Mouse (Mus musculus) WW6 (cell line): ENCODE data around the gene Ly6g6d.

ENCODE experiments used
- DNase-seq: peaks from one replicate; pipeline ENCODE4 v3.0.0-alpha.2; 2013; ENCODE audit warnings: low read depth, low spot score

The Ly6g6d gene

GRCm38 (mm10) chr17:35097164-35097655 lies 19.3 kb upstream of the Ly6g6d start:
- no peak for DNase-seq

DNA sequence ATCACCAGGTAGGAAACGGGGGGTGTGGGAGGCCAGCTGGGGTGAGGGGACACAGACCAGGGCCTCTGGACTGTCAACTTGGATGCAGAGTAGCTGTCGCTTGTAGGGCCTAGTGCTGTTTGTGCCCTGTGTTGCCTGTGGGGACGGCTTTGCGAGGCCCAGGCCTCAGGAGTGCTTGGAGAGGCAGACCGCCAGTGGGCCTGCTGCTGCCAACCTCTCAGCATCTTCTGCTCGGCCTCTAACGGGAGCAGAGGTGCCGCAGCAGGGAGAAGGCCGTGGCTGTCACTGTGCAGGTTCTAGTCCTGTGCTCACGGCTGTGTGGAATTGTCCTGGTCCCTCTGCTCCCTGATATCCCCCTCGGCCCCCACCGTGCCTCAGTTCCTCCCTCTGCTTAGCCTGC lies 18.7 kb upstream of the Ly6g6d start:
- no peak for DNase-seq

DNA sequence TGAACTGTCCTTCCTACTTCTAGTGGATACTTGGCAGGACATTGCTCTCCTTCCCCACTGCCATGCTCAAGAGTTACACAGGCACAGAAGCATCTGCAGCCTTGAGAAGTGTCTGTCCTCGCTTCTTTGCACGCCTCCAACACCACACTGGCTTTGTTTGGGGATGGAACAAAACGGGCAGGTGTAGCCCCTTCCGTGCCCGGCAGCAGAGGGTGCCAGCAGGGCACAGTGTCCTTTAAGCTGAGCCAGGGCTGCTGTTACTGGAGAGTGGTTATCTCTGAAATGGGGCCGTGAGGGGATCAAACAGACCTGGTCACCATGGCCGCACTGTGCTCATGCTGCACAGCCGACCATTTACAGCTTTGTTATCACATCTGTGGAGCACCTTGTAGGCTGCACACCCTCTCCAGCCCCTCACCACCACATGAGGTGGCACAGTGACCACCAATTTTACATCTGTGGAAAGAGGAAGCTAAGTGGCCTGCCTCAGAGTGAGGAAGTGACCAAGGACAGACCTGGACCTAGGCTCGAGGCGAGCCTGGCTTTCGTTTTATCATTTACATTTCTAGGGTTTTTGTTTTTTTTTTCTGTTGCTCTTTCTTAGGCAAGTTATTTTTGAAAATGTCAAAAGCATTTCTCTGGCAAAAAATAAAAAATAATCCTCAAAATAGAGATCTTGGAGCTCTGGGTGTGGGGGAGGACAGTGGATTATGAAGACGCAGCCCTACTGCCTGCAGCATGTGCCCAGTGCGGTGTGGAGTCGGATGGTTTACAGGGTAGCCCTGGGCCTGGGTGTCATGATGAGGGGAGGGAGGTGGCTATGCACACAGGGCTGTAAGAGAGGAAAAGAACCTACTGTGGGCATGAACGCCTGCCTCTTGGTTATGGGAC lies 16.9 kb upstream of the Ly6g6d start:
- no peak for DNase-seq

GRCm38 (mm10) chr17:35092403-35093198 lies 14.7 kb upstream of the Ly6g6d start:
- DNase-seq = no peak

- no peak for DNase-seq
Measured at GRCm38 (mm10) chr17:35090166-35090932, 12.5 kb upstream of the Ly6g6d start.

GRCm38 (mm10) chr17:35088825-35089644 lies 11.2 kb upstream of the Ly6g6d start, which contains the start of gene Abhd16a:
Gene Abhd16a (plus strand): TSS chr17:35089263.
- peak; percentile 84 for DNase-seq

DNA sequence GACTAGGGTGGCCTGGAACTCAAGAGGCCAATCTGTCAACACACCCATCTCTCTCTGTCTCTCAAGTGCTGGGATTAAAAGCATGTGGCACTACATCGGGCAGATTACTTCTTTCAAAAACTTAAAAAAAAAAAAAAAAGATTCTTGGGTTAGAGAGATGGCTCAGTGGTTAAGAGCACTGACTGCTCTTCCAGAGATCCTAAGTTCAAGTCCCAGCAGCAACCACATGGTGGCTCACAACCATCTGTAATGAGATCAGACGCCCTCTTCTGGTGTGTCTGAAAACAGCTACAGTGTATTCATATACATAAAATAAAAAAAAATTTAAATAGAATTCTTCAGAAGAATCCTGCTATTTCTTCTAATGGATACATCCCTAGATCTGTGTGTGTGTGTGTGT lies 10.3 kb upstream of the Ly6g6d start:
- no peak for DNase-seq

DNA sequence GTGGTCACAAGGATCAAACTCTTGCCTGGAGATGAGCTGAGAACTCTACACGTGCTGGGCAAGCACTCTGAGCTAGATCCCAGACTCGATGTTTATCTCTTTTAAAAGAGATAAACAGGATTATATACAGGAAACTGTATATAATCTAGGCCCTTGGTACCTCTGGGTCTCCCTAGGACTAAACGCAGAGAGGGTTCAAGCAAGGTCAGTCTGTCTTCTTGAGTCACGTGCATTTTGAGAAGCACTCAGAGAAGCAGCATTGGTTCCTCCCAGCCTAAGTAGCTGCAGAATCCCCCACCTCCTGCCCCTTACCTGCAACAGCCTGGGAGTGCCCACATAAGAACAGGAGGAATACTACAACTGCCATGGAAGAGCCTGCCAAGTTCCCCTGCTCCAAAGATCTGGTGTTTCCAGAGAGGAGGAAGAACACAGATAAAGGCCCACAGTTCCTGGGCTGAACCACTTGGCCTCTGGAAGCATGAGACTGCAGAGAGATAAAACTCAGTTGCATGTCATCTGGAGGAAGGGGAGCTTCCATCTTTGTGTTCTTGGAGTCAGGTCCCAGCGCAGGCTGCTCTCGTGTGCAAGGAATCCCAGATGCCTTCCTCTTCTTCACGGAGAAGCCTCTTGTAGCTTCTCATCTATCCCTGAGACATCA lies 7.5 kb upstream of the Ly6g6d start, which contains the start of gene Ly6g6f:
Gene Ly6g6f, minus strand, starts transcription at position 403 of the 658 bp plus-strand sequence.
- DNase-seq = no peak

DNA sequence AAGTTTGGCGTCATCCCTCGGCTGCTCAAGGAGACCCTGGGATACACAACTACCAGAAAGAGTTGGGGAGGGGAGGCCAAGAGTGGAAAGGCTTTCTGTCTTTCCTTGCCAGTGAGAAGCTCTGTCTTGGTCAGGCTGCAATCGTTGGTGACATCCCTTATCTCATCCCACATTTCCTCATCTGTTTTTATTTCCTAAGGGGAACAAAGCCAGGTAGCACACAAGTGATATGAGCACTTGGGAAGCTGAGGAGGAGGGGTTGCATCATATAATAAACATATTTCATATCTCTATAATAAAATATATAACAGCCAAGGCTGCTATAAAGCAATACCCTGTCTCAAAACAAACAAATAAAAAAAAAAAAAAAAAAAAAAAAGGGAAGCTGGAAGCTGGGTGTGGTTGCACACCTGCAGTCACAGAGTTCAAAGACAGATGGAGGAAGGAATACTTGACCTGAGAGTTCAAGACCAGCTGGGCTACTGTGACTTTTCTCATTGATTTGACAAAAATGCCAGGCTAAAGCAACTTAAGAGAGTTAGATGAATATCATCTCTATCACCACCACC lies 6.1 kb upstream of the Ly6g6d start:
- DNase-seq = no peak

GRCm38 (mm10) chr17:35082841-35083576 lies 5.1 kb upstream of the Ly6g6d start:
- no peak for DNase-seq

DNA sequence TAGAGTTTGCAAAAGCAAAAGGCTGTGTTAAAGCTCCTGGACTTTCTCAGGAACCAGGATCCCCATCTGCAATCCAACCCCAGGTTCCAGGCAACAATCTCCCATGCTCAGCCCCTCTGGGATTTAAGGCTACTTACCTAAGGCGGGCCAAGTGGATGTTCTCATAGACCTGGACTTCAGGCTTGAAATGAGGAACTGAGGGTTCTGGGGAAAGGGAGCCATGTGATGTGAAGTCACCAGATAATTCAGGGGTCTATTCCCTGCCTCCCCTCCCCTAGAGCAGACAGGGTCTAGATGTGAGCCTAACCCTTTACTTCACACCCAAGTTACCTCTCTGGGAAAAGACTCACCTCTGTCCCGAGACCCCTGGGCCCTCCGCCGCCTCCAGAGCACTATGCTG lies 2.8 kb upstream of the Ly6g6d start:
- no peak for DNase-seq

- no peak for DNase-seq
Measured at GRCm38 (mm10) chr17:35080248-35080647, 2.4 kb upstream of the Ly6g6d start.

DNA sequence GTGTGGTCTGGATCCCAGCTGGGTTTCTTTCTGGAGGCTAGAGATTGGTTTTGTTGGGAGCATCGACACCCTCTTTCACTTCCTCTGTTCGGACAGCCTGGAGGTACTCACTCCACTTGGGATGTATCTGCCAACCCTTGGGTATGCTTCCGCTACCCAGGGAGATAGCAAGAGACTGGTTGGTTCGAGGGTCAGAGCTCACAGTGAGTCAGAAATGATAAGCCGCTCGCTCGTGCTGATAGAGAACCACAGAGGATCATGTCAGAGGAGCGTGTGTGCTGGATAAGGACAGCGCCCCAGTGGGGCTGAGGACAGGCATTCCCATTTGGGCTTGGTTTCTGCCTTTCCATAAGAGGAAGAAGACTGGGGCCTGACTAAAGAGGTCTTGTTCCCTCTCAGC lies 1.9 kb upstream of the Ly6g6d start:
- DNase-seq = no peak

- no peak for DNase-seq
Measured at GRCm38 (mm10) chr17:35077285-35077684, 580 bp downstream of the Ly6g6d start.

- no peak for DNase-seq
Measured at GRCm38 (mm10) chr17:35076507-35077176, 1.2 kb downstream of the Ly6g6d start, which contains the start of gene Ly6g6e. Gene Ly6g6e (plus strand): TSS chr17:35076902.

GRCm38 (mm10) chr17:35074097-35074496 lies 3.8 kb downstream of the Ly6g6d start:
- DNase-seq = no peak

GRCm38 (mm10) chr17:35071454-35071853 lies 6.4 kb downstream of the Ly6g6d start:
- no peak for DNase-seq

GRCm38 (mm10) chr17:35070556-35071229 lies 7.2 kb downstream of the Ly6g6d start:
- DNase-seq = no peak
